Mouse (Mus musculus) erythroid progenitor cell, adult 5-6 weeks (primary cell): Measurements from ENCODE around the gene Stx2. TPM values are rescaled to one million over a fixed set of nuclear protein-coding genes. Genes with fewer than 3 reads are reported as not detected.
"Not testable (repeated sequence)": the region's sequence is repeated elsewhere in the genome, so short reads cannot be mapped to it uniquely, and the experiment has no call there.

Source experiments
- ATAC-seq: replicated peaks from 2 replicates; pipeline ENCODE4 v1.8.0; 2016; ENCODE audit warnings: moderate number of reproducible peaks, mild to moderate bottlenecking, moderate TSS enrichment, inconsistent platforms; ENCODE audit not compliant: poor library complexity, low FRiP score, severe bottlenecking
- total RNA-seq, 2 experiments: library from RNA; stranded (forward) in 1 of 2; stranded (reverse) in 1 of 2; fragments of 150-400 nt in 1 of 2; fragments of 186-747, 209-891 nt in 1 of 2; gene quantifications; 2 replicates each; pipeline versions ENCODE4 v1.2.3 to v1.2.4; 2015 to 2017; ENCODE audit warnings: low replicate concordance in 2 of 2

Stx2 gene
- total RNA-seq, 2 experiments from 2014 or later = 258 to 312 TPM

GRCm38 (mm10) chr5:128970878-128971277 is 37.5 kb downstream of the Stx2 start:
- no peak for ATAC-seq

GRCm38 (mm10) chr5:128964353-128964752 is 44.0 kb downstream of the Stx2 start:
- ATAC-seq = no peak

- ATAC-seq = no peak
Observed at GRCm38 (mm10) chr5:128958916-128959315, 49.5 kb downstream of the Stx2 start.

GRCm38 (mm10) chr5:128954371-128954770 is 54.0 kb downstream of the Stx2 start:
- not testable (repeated sequence) for ATAC-seq

- ATAC-seq = no peak
Observed at GRCm38 (mm10) chr5:128953278-128954070, 54.9 kb downstream of the Stx2 start, which contains the start of gene Rimbp2. Gene Rimbp2 (minus strand): TSS chr5:128953486.

- no peak for ATAC-seq
Observed at GRCm38 (mm10) chr5:128952291-128953195, 55.8 kb downstream of the Stx2 start.

GRCm38 (mm10) chr5:128951472-128951871 is 56.9 kb downstream of the Stx2 start:
- ATAC-seq = no peak

GRCm38 (mm10) chr5:128947093-128947492 is 61.3 kb downstream of the Stx2 start:
- ATAC-seq = no peak

GRCm38 (mm10) chr5:128940436-128940835 is 67.9 kb downstream of the Stx2 start:
- ATAC-seq = no peak

- no peak for ATAC-seq
Observed at GRCm38 (mm10) chr5:128935359-128935899, 72.9 kb downstream of the Stx2 start.

Other genes starting within 250 kb of the Stx2 start
- gene Rimbp2, start 55.1 kb downstream of the Stx2 start, total RNA-seq (2015; ENCODE audit: low replicate concordance) = 1.3 TPM in 1 of 2 replicates, not detected in the other
- not detected in 2 replicates for gene Rimbp2, start 55.1 kb downstream of the Stx2 start, total RNA-seq (2017; ENCODE audit: low replicate concordance)
- 305 and 343 TPM in 2 replicates for gene Ran, start 11.5 kb upstream of the Stx2 start, total RNA-seq (2015; ENCODE audit: low replicate concordance)
- 152 and 197 TPM in 2 replicates for gene Ran, start 11.5 kb upstream of the Stx2 start, total RNA-seq (2017; ENCODE audit: low replicate concordance)
- gene Adgrd1, start 88.2 kb upstream of the Stx2 start, total RNA-seq (2015; ENCODE audit: low replicate concordance) = 2.1 and 2.2 TPM in 2 replicates
- 0.39 and 1.2 TPM in 2 replicates for gene Adgrd1, start 88.2 kb upstream of the Stx2 start, total RNA-seq (2017; ENCODE audit: low replicate concordance)